Mouse (Mus musculus) frontal cortex, postnatal 25 days (tissue): ENCODE measurements around the gene Eefsec.

ENCODE experiments used
- DNase-seq, 2 experiments: peaks; one replicate each; pipeline ENCODE4 v3.0.0; 2022; ENCODE audit warnings: low spot score in 2 of 2

Eefsec gene

DNA sequence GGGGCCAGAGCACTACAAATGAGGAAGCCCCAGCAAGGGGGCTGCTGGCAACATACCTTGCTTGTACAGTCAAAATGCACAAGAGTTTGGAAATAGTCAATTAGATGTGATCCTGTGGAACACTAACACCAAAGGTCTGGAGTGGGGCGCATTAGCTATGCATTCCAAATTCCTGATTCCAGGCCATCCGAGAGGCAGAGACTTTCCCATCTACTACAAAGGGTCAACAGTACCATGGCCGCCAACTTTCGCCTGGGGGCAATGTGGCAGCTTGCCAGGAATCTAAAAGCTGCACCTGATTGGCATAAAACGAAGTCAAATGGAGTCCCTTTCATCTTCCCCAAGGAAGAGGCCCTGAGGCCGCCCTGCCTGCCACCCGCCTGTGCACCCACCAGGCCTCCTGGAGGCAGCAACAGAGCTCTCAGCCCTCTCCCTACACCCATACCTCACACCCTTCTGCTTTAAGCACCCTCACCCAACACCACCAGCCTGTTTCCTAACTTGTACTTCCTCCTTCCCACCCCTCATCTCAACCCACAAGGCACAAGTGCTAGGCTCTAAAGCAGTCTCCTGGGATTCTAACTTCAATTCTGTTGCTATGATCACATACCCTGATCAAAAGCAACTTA, 30.1 kb downstream of the Eefsec start:
- no peak for DNase-seq

DNA sequence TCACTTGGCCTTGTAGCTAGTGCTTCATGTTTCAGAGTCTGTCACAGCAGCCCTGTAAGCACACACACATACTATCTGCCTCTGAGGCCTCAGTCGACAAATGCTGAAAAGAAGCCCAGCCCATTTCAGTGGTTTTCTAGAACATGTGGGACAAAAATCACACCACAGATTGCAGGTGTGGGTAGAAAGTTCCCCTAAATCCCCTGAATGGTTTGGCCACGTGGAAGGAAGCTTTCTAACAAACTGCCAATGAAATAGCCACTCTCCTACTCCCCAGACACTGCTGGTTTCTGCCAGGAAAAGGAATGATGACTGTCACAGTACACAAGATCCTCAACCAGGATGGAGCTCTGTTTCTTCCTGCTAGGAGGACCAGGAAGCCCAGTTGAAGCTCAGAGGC, 33.7 kb downstream of the Eefsec start:
- DNase-seq, result no peak

DNA sequence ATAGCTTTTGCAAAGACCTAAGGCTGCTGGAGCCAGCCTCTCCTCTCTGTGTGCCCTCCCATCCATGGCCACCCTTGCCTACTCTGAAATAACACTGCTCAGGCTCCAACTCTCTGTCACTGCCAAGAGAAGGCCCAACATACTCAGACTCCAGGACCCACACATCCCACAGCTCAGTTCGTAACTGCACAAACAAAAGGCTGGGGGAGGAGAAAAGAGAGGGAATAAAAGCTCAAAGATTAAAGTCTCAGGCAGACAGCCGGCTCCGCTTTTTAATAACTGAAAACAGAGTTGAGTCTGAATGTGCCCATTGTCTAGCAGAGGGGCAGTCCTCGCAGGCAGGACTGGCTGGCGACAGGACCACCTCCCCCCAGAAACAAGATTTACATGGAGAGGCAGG, 36.8 kb downstream of the Eefsec start:
- DNase-seq, result no peak

DNA sequence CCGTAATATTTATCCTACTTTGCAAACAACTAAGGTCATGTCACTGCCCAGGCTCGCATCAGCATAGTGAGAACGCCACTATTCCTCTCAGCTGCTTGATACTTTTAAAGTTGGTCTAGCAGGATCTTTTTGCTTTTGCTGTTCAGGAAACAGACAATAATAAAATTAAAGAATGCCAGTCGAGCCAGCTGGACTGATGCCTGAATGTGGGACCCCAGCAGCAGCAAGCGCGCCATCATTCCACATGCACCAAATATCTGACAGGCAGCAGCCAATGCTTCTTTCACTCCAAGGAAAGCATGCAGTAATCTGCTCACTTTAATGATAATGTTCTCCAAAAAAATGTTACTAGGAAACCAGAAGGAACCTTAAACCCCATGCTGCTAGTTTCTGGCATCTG, 45.9 kb downstream of the Eefsec start:
- DNase-seq, result no peak

GRCm38 (mm10) chr6:88397985-88398384, 48.4 kb downstream of the Eefsec start:
- no peak for DNase-seq

DNA sequence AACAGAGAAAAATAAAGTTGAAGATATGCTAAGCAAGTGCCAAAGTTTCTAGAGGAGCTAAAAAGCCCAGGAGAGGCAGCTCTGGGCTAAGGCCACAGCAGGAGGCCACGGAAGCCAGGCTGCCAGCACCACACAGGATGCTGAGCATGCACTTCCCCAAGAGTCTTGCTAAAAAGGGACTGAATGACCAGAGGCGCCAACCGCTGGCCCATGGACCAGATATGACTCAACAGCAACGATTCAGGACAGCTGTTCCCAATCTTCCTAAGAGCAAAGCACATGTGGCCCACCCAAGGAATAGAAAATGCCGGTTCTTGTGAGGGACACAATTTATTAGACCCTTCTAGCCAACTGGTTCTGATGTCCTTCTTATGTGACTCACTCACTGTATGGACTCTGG, 57.4 kb downstream of the Eefsec start:
- no peak for DNase-seq

DNA sequence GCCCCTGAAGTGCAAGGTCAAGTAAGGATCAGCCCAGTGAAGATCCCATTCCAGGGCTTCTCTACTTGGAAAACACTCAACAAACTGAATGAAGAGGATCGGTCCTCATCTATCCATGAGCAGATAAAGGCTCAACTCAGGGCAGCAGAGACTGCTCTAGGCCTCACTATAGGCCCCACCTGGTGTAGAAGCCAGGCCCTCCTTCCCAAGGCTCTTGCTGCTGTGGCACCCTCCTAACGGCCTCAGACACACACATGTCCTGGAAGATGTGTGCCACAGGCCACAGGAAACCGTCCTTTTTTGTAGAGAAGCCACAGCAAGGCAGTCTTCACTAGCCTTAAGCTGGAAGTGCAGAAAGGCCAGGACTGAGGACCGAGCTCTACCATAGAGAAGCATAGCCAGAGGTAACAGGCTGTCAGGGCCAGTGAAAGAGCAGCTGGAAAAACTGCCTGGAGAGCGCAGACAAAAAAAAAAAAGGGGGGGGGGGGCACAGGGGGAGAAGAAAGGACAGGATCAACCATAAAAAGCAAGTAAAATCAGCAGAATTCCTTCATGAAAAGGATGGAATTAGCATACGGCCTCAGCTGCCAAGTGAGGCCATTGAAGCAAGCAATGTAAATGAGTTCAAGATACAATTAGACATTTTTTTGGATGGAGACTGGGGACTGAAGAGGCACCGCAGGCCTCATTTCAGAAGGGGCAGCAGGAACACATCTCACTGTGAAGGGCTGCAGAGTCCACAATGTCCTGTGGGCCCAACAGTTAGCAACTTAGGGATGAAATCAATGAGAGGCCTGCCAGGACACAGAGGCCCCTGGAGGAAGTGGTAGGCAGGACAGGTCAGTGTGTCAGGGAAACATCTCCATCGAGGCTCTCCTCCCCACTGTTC, 58.3 kb downstream of the Eefsec start:
- DNase-seq, result no peak

DNA sequence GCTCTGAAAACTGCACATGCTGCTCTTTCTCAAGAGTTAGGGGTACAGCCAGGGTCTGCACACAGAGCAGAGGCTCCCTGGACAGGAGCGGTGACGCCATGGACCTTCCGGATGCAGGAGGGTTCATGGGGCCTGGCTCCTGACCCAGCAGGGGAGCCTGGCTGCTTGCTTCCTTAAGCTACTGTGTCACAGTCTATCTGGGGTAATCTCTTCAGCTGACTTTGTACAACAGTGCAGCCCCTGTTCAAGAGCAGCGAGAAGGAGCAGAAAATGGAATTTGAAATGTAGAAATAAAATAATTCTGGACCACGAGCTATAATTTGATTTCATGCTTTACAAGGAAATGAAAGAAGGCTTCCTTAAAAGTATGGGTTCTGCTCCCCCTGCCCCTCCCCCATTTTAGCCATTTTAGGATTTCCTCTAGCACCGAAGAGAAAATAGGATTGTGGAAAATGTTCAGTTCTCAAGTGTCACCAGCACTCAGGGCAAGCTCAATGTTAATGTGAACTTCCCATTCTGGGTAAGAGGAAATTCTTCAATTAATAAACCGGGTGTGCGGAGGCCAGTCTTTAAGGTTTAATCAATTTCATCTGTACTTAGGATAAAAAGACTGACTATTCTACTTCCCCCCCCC, 61.8 kb downstream of the Eefsec start:
- DNase-seq, result no peak

DNA sequence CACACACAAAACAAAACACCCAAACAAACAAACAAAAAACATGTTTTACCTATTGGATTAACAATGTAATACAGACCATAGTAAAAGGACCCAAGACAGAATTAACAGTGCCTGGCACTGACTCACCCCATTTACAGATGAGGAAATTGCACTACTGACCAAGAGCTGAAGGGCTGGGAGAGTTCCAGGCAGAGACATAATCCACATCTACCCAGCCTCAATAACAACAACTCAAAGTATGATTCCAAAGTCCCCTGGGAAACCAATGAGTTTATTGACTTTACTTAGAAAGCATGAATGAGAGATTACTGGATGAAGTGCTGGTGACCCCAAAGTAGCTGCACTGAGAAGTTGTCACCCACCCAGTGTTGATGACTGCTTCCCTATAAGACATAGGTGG, 62.6 kb downstream of the Eefsec start:
- no peak for DNase-seq

DNA sequence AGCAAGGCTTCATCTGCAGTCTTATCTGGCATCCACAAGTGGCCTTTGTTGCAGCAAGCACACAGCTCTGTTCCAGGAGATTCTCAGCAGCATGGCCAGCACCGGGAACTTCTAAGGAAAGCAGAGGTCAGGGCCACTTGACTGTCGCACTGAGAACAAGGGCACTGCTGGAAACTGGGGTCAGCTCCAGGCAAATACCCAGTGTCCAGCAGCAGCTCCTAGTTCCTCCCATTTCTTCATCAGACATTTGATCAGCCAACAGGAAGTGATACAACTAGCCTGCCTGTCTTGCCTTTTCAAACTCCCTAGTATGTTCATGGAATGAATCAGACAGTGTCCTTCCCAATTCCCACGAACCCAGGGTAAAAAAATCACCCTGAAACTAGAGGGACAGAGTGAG, 66.6 kb downstream of the Eefsec start:
- no peak for DNase-seq

DNA sequence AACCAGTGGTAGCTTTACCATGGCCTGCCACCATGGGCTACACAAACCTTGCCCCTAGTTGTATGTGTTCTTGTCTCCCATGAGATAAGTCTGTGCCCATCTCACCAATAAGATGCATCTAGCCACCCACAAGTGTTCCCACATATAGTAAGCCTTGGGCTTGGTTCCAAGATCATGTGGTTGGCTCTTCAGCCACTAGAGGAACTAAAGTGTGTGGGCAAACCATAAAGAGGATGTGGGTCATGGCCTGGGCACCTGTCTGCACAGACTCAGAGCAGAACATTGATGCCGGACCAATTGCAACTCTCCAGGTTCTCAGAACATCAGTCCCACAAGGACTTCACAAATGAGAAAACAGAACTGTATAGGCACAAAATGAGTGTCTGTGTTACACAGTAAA, 67.5 kb downstream of the Eefsec start:
- no peak for DNase-seq

GRCm38 (mm10) chr6:88374247-88374646, 72.1 kb downstream of the Eefsec start:
- DNase-seq, result no peak

DNA sequence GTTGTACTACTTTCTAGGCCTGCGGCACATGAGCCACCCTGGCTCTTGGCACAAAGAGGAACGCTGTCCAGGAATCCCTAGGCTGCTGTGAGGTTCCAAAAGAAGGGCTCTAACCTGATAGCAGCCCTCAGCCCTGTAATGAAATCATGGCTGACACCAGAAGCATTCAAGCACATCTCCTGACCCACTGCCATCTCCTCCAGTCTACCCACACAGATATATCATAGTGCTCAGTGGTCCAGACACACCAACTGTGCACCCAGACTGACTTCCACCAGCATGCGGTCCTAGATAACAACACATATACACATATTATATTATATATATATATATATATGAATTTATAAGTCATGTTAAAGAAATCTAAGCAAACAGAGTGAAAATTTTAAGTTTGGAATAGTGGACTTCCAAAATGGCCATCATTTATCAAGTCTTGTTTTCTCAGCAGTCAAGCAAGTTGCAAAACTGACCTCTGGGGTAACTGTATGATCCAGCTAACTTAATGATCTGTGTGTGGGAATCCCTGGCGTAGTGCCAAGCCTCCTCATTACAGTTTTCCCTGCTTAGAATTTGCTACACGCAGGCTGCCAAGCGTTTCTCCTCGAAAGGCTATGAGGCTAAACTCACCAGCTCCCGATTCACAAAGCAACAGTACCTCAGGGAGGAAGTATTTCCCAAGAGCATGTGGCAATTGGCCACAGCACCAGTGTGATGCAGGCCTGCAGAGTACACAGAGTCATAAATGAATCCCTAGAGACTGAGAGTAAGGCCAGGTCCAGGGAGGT, 76.3 kb downstream of the Eefsec start:
- no peak for DNase-seq

- DNase-seq, result no peak
Measured at GRCm38 (mm10) chr6:88363475-88364012, 82.8 kb downstream of the Eefsec start.

DNA sequence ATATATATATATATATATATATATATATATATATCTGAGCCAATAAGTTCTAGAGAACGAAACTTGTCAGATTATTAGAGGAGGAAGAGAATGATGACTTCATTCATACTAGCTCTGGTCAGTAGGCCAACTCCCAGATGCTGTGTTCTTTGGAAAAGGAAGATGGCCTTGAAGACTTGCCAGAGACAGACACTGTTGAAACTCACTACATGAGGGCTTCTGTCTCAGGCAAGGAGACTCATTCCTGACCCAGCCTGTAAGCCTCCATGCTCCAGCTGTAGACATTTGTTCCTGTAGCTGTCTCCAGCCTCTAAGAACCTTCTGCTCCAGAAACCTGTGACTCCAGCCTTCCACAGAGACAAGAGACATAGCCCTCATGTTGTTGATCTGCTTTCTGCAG, 85.2 kb downstream of the Eefsec start:
- DNase-seq, result no peak

GRCm38 (mm10) chr6:88358210-88358609, 88.1 kb downstream of the Eefsec start:
- DNase-seq, result no peak

- no peak for DNase-seq
Measured at GRCm38 (mm10) chr6:88355866-88356265, 90.5 kb downstream of the Eefsec start.

DNA sequence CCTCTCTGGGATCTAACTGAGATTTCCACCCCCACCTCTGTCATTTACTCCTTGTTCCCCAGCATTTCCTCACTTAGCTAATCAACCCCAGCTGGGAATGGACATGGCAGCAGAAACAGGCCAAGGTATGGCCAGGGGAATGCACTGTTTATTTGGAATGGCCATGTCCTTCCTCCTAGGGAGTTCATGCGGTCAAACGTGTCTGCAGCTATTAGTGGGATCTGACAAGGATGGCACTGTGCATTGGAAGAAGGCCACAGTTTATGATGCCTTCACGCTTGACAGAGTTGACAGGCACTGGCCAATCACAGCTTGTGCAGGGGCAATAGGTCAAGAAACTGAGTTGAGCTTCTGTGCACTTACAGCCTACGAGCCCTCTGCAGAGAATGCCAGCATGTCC, 93.8 kb downstream of the Eefsec start:
- no peak for DNase-seq

- DNase-seq, result no peak
Measured at GRCm38 (mm10) chr6:88346776-88347175, 99.6 kb downstream of the Eefsec start.

GRCm38 (mm10) chr6:88345311-88345710, 101.0 kb downstream of the Eefsec start:
- DNase-seq, result no peak

DNA sequence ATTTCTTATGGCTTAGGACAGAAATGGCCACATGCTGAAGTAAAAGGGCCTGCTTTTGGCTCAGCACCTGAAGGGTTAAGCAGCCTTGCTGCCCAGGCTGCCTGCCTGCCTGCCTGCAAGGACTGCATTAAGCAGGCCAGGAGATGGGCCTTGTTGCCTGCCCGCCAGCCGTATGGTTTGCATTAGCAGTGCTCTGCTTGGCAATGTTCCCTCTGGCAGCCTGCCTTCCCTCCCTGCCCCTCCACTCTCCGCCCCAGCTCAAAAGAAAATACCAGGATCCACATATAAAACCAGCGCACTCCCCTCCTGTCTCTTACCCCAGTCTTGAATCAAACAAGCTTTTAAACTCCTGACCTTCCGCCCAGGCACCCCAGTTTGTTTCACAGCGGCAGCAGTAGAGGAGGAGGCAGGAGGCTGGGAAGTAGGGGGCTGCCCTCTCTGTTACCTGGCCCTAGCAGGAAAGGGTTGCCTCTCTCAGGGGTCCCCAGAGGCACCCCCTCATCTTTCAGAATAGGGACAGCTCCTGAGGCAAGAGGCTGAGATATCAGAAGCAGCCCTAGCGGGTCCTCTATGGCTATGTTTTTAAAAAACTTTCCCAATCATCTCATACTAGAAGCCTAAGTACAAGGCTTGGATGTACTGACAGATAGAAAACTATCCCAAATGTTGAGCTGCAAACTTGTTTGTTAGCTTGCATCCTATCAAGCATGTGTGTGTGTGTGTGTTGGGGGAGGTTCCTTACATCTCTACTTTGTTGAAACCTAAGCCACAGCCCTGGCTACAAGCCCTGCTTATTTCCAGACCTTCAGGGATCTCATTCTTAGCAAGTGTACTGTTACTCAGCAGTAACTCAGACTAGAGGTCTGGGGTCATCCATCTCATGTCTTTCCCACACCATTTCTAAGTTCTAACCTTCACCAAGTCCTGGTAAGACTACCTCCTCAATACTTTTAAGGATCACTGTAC, 102.6 kb downstream of the Eefsec start:
- DNase-seq, result peak; percentile 58 to 60
